Mouse (Mus musculus) intestine, embryonic 14.5 days (tissue): ENCODE results near the gene Tnfrsf13b. TPM values are rescaled to one million over a fixed set of nuclear protein-coding genes. Genes with fewer than 3 reads are reported as not detected.
"Not testable (repeated sequence)": the region's sequence is repeated elsewhere in the genome, so short reads cannot be mapped to it uniquely, and the experiment has no call there.

Experiments
- ATAC-seq: fragments of 200-750 bp; cut with Nextera tagmentation; replicated peaks from 2 replicates; pipeline ENCODE4 v1.8.0; 2017; ENCODE audit warnings: low read depth, moderate number of reproducible peaks, moderate TSS enrichment, moderate library complexity; ENCODE audit not compliant: low FRiP score, low TSS enrichment
- DNase-seq: peaks from one replicate; pipeline ENCODE4 v3.0.0-alpha.2; 2018; ENCODE audit warnings: low spot score
- H3K27ac ChIP-seq: fragments of 300-500 bp; sonication (generic); 2 replicates; pipeline ENCODE4 v1.5.1; 2014; ENCODE audit warnings: low read depth, mild to moderate bottlenecking, control low read depth
- H3K27me3 ChIP-seq: fragments of 300-500 bp; sonication (generic); replicated peaks from 2 replicates; pipeline ENCODE4 v1.6.1; 2014; ENCODE audit warnings: low read length, control low read depth; ENCODE audit not compliant: control insufficient read depth, insufficient read depth
- H3K36me3 ChIP-seq: fragments of 300-500 bp; sonication (generic); 2 replicates; pipeline ENCODE4 v1.6.1; 2014; ENCODE audit warnings: low read length, control low read depth; ENCODE audit not compliant: control insufficient read depth, insufficient read depth
- H3K4me1 ChIP-seq: fragments of 300-500 bp; sonication (generic); replicated peaks from 2 replicates; pipeline ENCODE4 v1.6.1; 2014; ENCODE audit warnings: low read length, control low read depth, mixed read lengths; ENCODE audit not compliant: control insufficient read depth, insufficient read depth
- H3K4me2 ChIP-seq: fragments of 300-500 bp; sonication (generic); 2 replicates; pipeline ENCODE4 v1.6.1; 2014; ENCODE audit warnings: low read length
- H3K4me3 ChIP-seq: fragments of 300-500 bp; sonication (generic); 2 replicates; pipeline ENCODE4 v1.5.1; 2014; ENCODE audit warnings: low read depth, low read length, control low read depth, mixed read lengths
- H3K9ac ChIP-seq: fragments of 300-500 bp; sonication (generic); 2 replicates; pipeline ENCODE4 v1.6.1; 2014; ENCODE audit warnings: mild to moderate bottlenecking, low read length
- H3K9me3 ChIP-seq: fragments of 300-500 bp; sonication (generic); 2 replicates; pipeline ENCODE4 v1.6.1; 2016; ENCODE audit warnings: low read length, control low read depth; ENCODE audit not compliant: control insufficient read depth
- WGBS: fragments of 180-500 bp; shearing (Covaris S2); extraction: QIAGEN DNeasy Blood & Tissue Kit; methylation state at CpG from one replicate; pipeline ENCODE4 v1.1.7; 2014; 5-methylcytosine and 5-hydroxymethylcytosine counted together
- polyA plus RNA-seq: library from polyadenylated mRNA; unstranded; fragments of >200 nt; fragmentation: Nextera tagmentation; extraction: Ambion mirVana; gene quantifications from 2 replicates; pipeline ENCODE4 v1.2.1, GENCODE M21; 2014

Tnfrsf13b gene
- polyA plus RNA-seq, 1 experiment from 2014 or later: 2.3 TPM

- no peaks in the 10 kb centered on the region for H3K9me3 ChIP-seq
Observed at GRCm38 (mm10) chr11:61122769-61123288, 3.7 kb upstream of the Tnfrsf13b start.

DNA sequence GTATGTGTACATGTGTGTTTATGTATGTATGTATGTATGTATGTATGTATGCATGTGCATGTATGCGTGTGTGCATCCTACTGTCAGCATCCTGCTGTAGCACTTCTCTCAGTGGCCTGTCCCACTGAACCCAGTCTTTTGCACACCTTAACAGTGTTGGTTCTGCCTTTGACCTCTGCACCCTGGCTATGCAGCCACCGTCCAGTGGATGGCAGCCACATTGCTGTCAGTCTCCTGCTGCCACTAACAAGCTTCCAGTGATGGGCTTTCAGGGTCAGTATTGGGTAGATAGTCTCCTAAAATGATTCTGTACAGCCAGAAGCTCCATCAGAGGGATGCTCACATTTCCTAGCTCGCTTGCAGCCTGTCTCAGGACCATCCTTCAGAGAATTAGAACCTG lies 2.7 kb upstream of the Tnfrsf13b start:
- ATAC-seq (no peak), DNase-seq (no peak)
- Histone ChIP-seq H3K9ac (no peak overlapping the region), H3K4me2 (no peak overlapping the region), H3K9me3 (no peaks in the 10 kb centered on the region), H3K4me3 (no peak overlapping the region), H3K4me1 (no peaks in the 10 kb centered on the region), H3K27me3 (no peaks in the 10 kb centered on the region), H3K27ac (no peak overlapping the region), H3K36me3 (no peaks in the 10 kb centered on the region)
- 76% methylated on average over 3 of the region's 3 CpGs for WGBS

More at GRCm38 (mm10) chr11:61122769-61123288, 3.7 kb upstream of the Tnfrsf13b start:
- DNase-seq (no peak), ATAC-seq (no peak)
- Histone ChIP-seq H3K36me3 (no peaks in the 10 kb centered on the region), H3K4me2 (no peak overlapping the region), H3K27ac (no peak overlapping the region), H3K27me3 (no peaks in the 10 kb centered on the region), H3K4me3 (no peak overlapping the region), H3K4me1 (no peaks in the 10 kb centered on the region), H3K9ac (no peak overlapping the region)
- WGBS: 91% methylated on average over 8 of the region's 8 CpGs

- ATAC-seq: no peak
- WGBS: 84% methylated on average over 5 of the region's 5 CpGs
Observed at GRCm38 (mm10) chr11:61125970-61126369, 585 bp upstream of the Tnfrsf13b start.

DNA sequence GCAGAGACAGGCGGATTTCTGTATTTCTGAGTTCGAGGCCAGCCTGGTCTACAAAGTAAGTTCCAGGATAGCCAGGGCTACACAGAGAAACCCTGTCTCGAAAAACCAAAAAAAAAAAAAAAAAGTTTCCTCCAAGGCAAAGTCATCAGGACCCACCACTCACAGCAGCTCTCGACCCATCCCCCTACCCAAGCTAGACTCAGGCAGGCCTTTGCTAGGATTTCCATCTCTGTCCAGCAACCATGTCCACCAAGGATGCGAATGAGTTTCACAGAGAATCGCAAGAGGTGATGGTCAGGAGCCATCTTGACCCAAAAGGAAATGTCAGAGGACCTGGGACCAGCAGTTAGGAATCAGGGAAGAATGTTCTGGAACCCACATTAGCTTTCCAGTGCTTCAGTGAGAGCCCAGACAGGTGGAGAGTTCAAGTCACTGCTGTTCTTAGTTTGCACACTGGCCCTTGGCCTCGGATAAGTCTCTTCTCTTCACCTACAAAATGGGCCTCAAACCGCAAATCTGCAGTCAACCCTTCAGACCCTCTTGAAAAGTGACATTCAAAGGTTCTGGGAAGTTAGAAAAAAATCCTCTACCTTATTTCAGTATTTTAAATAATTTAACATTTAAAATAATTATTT lies 983 bp downstream of the Tnfrsf13b start:
- Histone ChIP-seq H3K4me2 (no peak overlapping the region), H3K9me3 (no peaks in the 10 kb centered on the region), H3K4me3 (no peak overlapping the region), H3K27ac (no peak overlapping the region), H3K27me3 (no peaks in the 10 kb centered on the region), H3K9ac (no peak overlapping the region), H3K36me3 (no peaks in the 10 kb centered on the region), H3K4me1 (no peaks in the 10 kb centered on the region)
- DNase-seq (no peak), ATAC-seq (no peak)
- WGBS: 90% methylated on average over 8 of the region's 8 CpGs

More at GRCm38 (mm10) chr11:61125970-61126369, 585 bp upstream of the Tnfrsf13b start:
- no peak overlapping the region for H3K4me2 ChIP-seq
- H3K27ac ChIP-seq: no peak overlapping the region
- no peaks in the 10 kb centered on the region for H3K27me3 ChIP-seq
- no peaks in the 10 kb centered on the region for H3K4me1 ChIP-seq
- H3K36me3 ChIP-seq: no peaks in the 10 kb centered on the region
- DNase-seq: no peak
- no peak overlapping the region for H3K4me3 ChIP-seq
- H3K9me3 ChIP-seq: no peaks in the 10 kb centered on the region
- H3K9ac ChIP-seq: no peak overlapping the region

DNA sequence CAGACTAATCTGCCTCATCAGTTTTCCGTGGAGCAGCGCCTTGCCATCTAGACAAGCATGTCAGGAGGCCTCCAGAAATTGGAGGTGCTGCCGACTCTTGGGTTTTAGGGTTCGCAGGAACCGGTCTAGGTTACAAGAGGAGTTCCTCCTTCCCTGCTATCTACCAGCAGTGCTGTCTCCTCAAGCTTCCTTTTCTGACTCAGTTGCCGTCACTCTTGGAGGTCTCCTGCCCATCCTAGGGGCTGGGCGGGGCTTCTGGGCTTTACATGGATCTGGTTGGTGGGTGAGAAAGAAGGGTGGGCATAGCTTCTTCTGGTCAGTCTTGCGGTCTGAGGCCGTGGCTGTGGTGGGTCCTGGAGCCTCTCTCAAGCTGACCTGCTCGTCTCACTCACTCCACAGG lies 2.8 kb downstream of the Tnfrsf13b start:
- 53% methylated on average over 10 of the region's 10 CpGs for WGBS

DNA sequence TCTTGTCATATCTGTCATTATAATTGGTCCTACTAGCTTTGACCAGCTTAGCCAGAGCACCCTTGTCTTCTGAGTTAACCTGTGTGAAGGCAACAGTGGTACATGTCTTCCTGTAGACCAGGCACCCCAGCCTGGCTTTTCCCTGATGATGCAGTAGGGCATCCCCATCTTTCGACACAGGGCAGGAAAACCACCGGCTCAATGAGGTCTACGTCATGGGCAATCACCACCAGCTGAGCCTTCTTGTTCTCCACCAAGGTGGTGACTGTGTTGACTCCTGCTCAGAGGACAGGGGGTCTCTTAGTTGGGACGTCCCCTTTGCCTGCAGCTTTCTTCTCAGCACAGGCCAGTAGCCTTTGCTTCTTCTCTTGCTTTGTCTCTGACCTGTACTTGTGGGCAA lies 4.1 kb downstream of the Tnfrsf13b start:
- H3K9me3 ChIP-seq, ATAC-seq: not testable (repeated sequence)
- WGBS: 90% methylated on average over 4 of the region's 4 CpGs

More for the DNA sequence above, 2.8 kb downstream of the Tnfrsf13b start:
- H3K4me3 ChIP-seq: no peak overlapping the region
- no peaks in the 10 kb centered on the region for H3K9me3 ChIP-seq
- H3K9ac ChIP-seq: no peak overlapping the region
- no peak overlapping the region for H3K4me2 ChIP-seq
- no peaks in the 10 kb centered on the region for H3K27me3 ChIP-seq
- no peak overlapping the region for H3K27ac ChIP-seq
- no peak for ATAC-seq
- no peak for DNase-seq
- H3K36me3 ChIP-seq: no peaks in the 10 kb centered on the region
- H3K4me1 ChIP-seq: no peaks in the 10 kb centered on the region

DNA sequence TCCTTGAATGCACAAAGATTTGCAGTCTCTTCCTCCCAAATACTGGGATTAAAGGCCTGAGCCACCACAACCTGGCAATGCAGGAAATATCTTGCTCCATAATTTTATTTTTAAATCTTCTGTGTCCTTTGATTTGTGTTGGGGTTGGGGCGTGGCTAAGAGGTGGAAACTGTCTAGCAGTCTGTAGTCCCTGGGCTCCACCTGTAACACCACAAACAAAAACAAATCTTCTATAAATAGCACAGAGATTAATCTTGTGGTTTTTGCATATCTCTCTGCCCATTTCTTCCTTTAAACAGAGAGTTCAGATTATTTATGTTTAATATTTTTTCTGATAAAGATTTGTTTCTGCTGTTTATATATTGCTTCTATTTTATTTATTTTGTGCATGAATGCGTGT lies 6.4 kb downstream of the Tnfrsf13b start:
- Histone ChIP-seq H3K9me3 (no peaks in the 10 kb centered on the region), H3K36me3 (no peaks in the 10 kb centered on the region), H3K27ac (no peak overlapping the region), H3K4me3 (no peak overlapping the region), H3K4me1 (no peaks in the 10 kb centered on the region), H3K4me2 (no peak overlapping the region), H3K9ac (no peak overlapping the region), H3K27me3 (no peaks in the 10 kb centered on the region)
- 82% methylated on average over 2 of the region's 2 CpGs for WGBS
- DNase-seq (no peak), ATAC-seq (no peak)

More for the DNA sequence above, 4.1 kb downstream of the Tnfrsf13b start:
- H3K4me1 ChIP-seq, H3K4me2 ChIP-seq, H3K36me3 ChIP-seq, DNase-seq, H3K27me3 ChIP-seq, H3K9ac ChIP-seq, H3K4me3 ChIP-seq, H3K27ac ChIP-seq: not testable (repeated sequence)

DNA sequence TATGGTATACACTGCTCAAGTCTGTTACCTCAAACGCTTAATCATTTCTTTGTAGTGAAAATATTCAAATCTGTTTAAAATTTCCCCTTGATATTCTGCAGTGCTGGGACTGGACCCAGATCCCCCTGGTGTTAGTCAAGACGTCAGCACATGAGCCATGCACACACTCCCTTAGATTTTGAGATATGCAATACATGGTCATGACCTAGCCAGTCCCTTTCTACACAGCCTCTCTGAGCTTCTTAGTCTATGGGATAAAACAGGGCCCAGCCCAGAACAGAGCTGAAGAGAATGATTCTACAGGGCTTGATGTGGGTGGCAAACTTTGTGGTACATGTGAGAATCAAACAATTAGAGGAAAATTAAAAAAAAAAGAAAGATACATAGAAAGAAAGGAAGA lies 15.1 kb downstream of the Tnfrsf13b start:
- ATAC-seq: no peak
- WGBS: 46% methylated on average over 2 of the region's 2 CpGs

DNA sequence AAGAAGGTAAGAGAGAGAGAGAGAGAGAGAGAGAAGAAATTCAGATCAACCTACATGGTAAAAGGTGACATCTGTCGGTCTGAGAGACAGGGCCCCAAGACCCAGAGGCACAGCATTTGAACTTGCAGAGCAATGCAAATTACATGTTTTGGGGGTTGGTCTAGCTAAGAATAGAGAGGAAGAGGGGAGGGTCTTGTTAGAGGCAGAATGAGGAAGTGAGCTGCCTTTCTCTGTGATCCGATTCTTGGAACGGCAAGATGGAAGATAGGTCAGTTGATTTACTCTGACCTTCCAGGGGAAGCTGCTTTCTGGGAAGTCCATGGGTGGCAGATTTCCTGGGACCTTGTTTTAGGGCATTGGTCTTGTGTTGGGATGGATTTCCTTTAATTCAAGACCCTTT lies 15.7 kb downstream of the Tnfrsf13b start:
- Histone ChIP-seq H3K36me3 (no peaks in the 10 kb centered on the region), H3K9ac (no peak overlapping the region), H3K4me2 (no peak overlapping the region), H3K27me3 (no peaks in the 10 kb centered on the region), H3K4me1 (peaks cover 8% of the 10 kb centered on the region), H3K4me3 (no peak overlapping the region), H3K27ac (no peak overlapping the region), H3K9me3 (no peaks in the 10 kb centered on the region)
- ATAC-seq (no peak), DNase-seq (no peak)
- WGBS: 61% methylated on average over 3 of the region's 3 CpGs

More for the DNA sequence above, 15.1 kb downstream of the Tnfrsf13b start:
- H3K27me3 ChIP-seq: no peaks in the 10 kb centered on the region
- H3K4me1 ChIP-seq: peaks cover 6% of the 10 kb centered on the region; the same call in 1 of the 2 replicates
- H3K27ac ChIP-seq: no peak overlapping the region
- no peak for DNase-seq
- H3K4me2 ChIP-seq: no peak overlapping the region
- no peaks in the 10 kb centered on the region for H3K36me3 ChIP-seq
- no peaks in the 10 kb centered on the region for H3K9me3 ChIP-seq
- no peak overlapping the region for H3K9ac ChIP-seq
- H3K4me3 ChIP-seq: no peak overlapping the region
